Mouse (Mus musculus) E14TG2a.4 (cell line): ENCODE results near the gene Prr29.

Experiments
- H3K27me3 ChIP-seq: 2 replicates; pipeline ENCODE4 v1.6.1; 2014; ENCODE audit warnings: low read length, control low read depth; ENCODE audit not compliant: insufficient read depth
- H3K36me3 ChIP-seq: 2 replicates; pipeline ENCODE4 v1.6.1; 2014; ENCODE audit warnings: low read length, control low read depth; ENCODE audit not compliant: insufficient read depth
- H3K4me1 ChIP-seq: replicated peaks from 2 replicates; pipeline ENCODE4 v1.6.1; 2014; ENCODE audit warnings: low read depth, low read length, control low read depth
- H3K4me3 ChIP-seq: replicated peaks from 2 replicates; pipeline ENCODE4 v1.5.1; 2014; ENCODE audit warnings: mild to moderate bottlenecking, low read length
- H3K9me3 ChIP-seq: 2 replicates; pipeline ENCODE4 v1.6.1; 2014; ENCODE audit warnings: low read length, control low read depth
- CTCF ChIP-seq: conservative IDR thresholded peaks from 2 replicates; pipeline ENCODE4 v1.5.1; 2014; ENCODE audit warnings: low read length
- NANOG ChIP-seq: IDR thresholded peaks from 2 replicates; pipeline ENCODE4 v1.6.1; 2014; ENCODE audit warnings: borderline replicate concordance, low read length, mixed read lengths
- POU5F1 ChIP-seq: IDR thresholded peaks from 2 replicates; pipeline ENCODE4 v1.6.1; 2014; ENCODE audit warnings: low read length, borderline replicate concordance

The Prr29 gene

DNA sequence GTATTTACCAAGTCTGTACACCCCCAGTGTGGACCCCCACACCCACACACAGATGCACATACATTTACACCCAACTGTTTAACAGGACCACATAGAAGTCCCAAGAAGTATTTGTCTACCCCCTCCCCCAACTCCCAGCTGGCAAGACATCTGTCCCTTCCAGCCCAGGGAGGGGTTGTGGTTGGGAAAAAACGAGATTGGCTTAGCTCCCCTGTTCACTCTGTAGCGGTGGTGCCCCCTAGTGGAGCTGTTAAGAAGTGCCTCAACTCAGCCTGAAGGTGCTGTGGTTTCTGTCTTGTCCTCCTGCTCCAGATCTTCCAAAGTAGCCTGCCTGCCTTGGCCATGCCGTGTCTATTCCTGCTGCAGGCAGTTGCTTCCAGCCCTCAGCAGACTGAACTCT, 1.0 kb downstream of the Prr29 start:
- H3K36me3 ChIP-seq = no peaks in the 10 kb centered on the region
- no peak overlapping the region for H3K4me3 ChIP-seq
- H3K27me3 ChIP-seq = peaks cover 13% of the 10 kb centered on the region
- H3K9me3 ChIP-seq = no peaks in the 10 kb centered on the region
- H3K4me1 ChIP-seq = peaks cover 19% of the 10 kb centered on the region; the same call in 1 of the 2 replicates
- TF ChIP-seq CTCF (peak; percentile 92), NANOG (no peak)

- Histone ChIP-seq H3K4me1 (peaks cover 14% of the 10 kb centered on the region), H3K4me3 (no peak overlapping the region), H3K36me3 (no peaks in the 10 kb centered on the region), H3K27me3 (peaks cover 34% of the 10 kb centered on the region), H3K9me3 (0 out of 2 replicates have a peak, but pooled peaks cover 6% of the 10 kb centered on the region)
- TF ChIP-seq CTCF (no peak), POU5F1 (no peak), NANOG (no peak)
Measured at GRCm38 (mm10) chr11:106373998-106374397, 8.7 kb downstream of the Prr29 start.

- Histone ChIP-seq H3K27me3 (peaks cover 34% of the 10 kb centered on the region), H3K36me3 (no peaks in the 10 kb centered on the region)
- TF ChIP-seq CTCF (no peak), POU5F1 (no peak), NANOG (no peak)
Measured at GRCm38 (mm10) chr11:106374559-106374958, 9.3 kb downstream of the Prr29 start.

GRCm38 (mm10) chr11:106374979-106375378, 9.7 kb downstream of the Prr29 start:
- TF ChIP-seq POU5F1 (no peak), NANOG (no peak), CTCF (no peak)
- Histone ChIP-seq H3K36me3 (no peaks in the 10 kb centered on the region), H3K9me3 (0 out of 2 replicates have a peak, but pooled peaks cover 6% of the 10 kb centered on the region), H3K27me3 (peaks cover 34% of the 10 kb centered on the region), H3K4me3 (no peak overlapping the region), H3K4me1 (peaks cover 14% of the 10 kb centered on the region)

More at GRCm38 (mm10) chr11:106374559-106374958, 9.3 kb downstream of the Prr29 start:
- Histone ChIP-seq H3K9me3 (0 out of 2 replicates have a peak, but pooled peaks cover 6% of the 10 kb centered on the region), H3K4me3 (no peak overlapping the region), H3K4me1 (peaks cover 14% of the 10 kb centered on the region)

DNA sequence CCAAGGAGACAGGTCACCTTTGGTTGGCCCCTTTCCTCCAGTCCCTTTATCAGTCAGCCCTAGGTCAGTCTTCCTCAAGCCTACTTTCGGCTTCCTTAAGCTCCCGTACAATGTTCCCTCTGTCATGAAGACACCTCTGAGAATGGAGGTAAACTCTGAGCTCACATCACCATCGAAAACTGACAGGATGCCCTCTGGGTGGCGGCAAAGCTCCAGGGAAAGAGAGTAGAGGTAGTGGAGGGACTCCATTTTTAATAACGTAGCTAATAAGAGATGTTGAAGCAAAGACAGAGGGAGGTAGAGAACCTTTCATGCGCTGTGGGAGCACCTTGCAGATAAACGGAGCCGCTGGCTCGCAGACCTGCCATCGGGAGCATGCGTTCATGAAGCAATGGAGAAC, 15.7 kb downstream of the Prr29 start:
- H3K9me3 ChIP-seq = 0 out of 2 replicates have a peak, but pooled peaks cover 3% of the 10 kb centered on the region
- no peaks in the 10 kb centered on the region for H3K4me1 ChIP-seq
- peaks cover 29% of the 10 kb centered on the region for H3K27me3 ChIP-seq
- TF ChIP-seq POU5F1 (no peak), NANOG (no peak), CTCF (no peak)
- no peaks in the 10 kb centered on the region for H3K36me3 ChIP-seq
- no peak overlapping the region for H3K4me3 ChIP-seq

GRCm38 (mm10) chr11:106381883-106382282, 16.6 kb downstream of the Prr29 start:
- H3K4me1 ChIP-seq = no peaks in the 10 kb centered on the region
- H3K27me3 ChIP-seq = peaks cover 22% of the 10 kb centered on the region
- no peak overlapping the region for H3K4me3 ChIP-seq
- no peak for TF ChIP-seq POU5F1
- TF ChIP-seq CTCF = no peak
- no peak for TF ChIP-seq NANOG
- no peaks in the 10 kb centered on the region for H3K9me3 ChIP-seq
- no peaks in the 10 kb centered on the region for H3K36me3 ChIP-seq

- Histone ChIP-seq H3K4me1 (peaks cover 2% of the 10 kb centered on the region), H3K4me3 (no peak overlapping the region), H3K36me3 (no peaks in the 10 kb centered on the region), H3K27me3 (peaks cover 17% of the 10 kb centered on the region), H3K9me3 (no peaks in the 10 kb centered on the region)
- no peak for TF ChIP-seq NANOG
- no peak for TF ChIP-seq CTCF
- TF ChIP-seq POU5F1 = no peak
Measured at GRCm38 (mm10) chr11:106382424-106382823, 17.2 kb downstream of the Prr29 start.

DNA sequence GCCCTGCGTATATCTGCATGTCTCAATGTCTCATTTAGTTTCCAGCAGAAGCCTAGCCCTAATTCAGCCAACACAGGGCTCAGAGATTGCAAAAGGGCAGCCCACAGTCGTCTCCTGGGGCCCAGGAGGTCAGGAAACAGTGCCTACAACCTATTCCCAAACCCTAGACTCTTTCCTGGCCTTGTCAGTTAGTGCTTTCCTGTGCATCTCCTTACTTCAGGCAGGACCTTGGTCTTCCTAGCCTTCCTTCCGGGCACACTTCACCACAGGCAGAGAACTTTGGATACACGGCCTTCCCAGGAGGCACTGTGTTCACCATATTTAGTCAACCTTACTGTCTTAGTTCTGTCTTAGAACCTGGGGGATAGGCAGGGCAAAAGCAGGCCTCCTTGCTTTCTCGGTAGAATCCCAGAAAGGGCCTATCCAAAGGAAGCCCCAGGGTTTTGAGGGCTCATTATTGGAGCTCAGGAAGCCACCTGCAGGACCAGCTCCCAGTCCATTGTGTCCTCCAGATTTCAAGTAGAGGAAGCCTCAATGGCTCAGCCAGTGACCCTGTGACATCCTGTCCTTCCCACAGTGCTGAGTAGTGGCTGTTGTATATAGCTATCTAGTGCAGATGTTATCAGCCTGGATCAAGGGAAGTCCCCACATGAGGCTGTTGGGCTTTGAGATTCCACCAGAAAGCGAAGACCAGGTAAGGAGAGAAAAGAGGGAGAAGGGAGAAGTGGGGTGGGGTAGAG, 17.9 kb downstream of the Prr29 start:
- H3K36me3 ChIP-seq = no peaks in the 10 kb centered on the region
- peaks cover 10% of the 10 kb centered on the region for H3K4me1 ChIP-seq
- peaks cover 11% of the 10 kb centered on the region for H3K27me3 ChIP-seq
- no peak overlapping the region for H3K4me3 ChIP-seq
- TF ChIP-seq POU5F1 = no peak
- no peak for TF ChIP-seq CTCF
- TF ChIP-seq NANOG = no peak
- no peaks in the 10 kb centered on the region for H3K9me3 ChIP-seq

- Histone ChIP-seq H3K36me3 (no peaks in the 10 kb centered on the region), H3K9me3 (no peaks in the 10 kb centered on the region), H3K4me1 (peaks cover 10% of the 10 kb centered on the region), H3K27me3 (no peaks in the 10 kb centered on the region), H3K4me3 (no peak overlapping the region)
- TF ChIP-seq NANOG = no peak
- no peak for TF ChIP-seq CTCF
- no peak for TF ChIP-seq POU5F1
Measured at GRCm38 (mm10) chr11:106386409-106386808, 21.1 kb downstream of the Prr29 start.
